Mouse (Mus musculus): ENCODE measurements around the gene Epha8.

The Epha8 gene

GRCm38 (mm10) chr4:136904767-136905539, 51.7 kb downstream of the Epha8 start:
- no peak for DNase-seq

- DNase-seq = no peak
These were observed 57.5 kb downstream of the Epha8 start for GRCm38 (mm10) chr4:136899154-136899553.

DNA sequence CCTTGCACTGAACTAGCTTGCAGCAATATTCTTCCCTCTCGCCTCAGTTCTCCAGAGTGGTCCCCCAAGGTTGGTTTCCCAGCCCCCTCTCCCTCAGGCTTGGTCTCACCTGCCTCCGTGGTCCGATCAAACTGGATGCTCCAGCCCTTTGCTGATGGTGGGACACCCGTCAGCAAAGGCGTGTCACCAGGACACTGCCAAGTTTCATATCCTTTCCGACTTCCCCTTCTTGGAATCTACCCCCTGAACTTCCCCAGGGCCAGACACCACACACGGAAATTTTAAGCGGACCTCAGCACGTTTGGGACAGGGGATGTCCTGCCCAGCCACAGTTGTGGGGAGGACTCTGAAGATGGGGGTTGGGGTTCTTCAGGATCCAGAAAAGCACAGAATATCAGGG, 58.0 kb downstream of the Epha8 start, which contains the start of gene C1qa:
Gene C1qa (minus strand): TSS at position 167 of the 400 bp plus-strand sequence.
- no peak for DNase-seq

DNA sequence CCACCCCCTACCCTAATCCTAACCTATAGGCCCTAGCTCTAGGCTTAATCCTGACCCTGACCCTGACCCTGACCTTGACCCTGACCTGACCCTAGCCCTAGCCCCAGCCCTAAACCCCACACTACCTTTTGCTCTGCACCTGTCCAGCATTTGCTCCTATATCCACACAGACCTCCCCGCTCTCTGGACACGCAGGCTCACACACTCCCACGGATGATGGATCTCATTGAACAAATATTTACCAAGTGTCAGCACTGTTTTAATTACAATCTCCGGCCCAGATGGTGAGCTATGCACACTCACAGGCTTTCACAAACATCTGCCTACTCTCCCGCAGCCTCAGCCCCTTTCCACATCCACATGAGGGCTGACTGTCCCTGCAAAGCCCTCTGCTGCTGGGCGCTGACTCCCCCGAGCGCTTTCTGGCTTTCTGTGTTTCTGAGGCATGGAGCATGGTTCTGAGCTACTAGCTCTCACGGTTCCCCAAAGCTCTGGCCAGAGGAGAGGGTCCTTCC, 58.5 kb downstream of the Epha8 start:
- no peak for DNase-seq

- no peak for DNase-seq
These were observed 60.2 kb downstream of the Epha8 start for GRCm38 (mm10) chr4:136896461-136896860.

- no peak for DNase-seq
These were observed 60.8 kb downstream of the Epha8 start for GRCm38 (mm10) chr4:136895861-136896260.

DNA sequence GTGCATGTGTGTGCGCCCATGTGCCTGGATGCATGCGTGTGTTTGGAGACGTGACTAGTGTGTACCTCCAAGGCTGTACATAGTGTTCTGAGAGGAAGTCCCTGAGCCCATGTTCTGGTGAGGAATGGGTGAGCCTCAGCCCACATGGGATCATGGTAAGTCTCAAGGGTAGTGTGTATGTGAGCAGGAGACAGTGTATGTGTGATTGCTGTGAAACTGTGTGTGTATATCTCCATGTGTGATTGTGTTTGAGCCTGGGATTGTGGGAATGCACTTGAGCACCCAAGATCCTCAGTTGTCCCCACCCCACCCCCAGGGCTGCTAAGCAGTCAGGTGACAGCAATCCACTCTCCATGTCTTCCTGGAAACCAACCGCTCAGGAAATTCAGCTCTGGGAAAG, 61.8 kb downstream of the Epha8 start:
- DNase-seq = no peak

GRCm38 (mm10) chr4:136893691-136894543, 62.7 kb downstream of the Epha8 start:
- DNase-seq = no peak

GRCm38 (mm10) chr4:136892811-136893210, 63.8 kb downstream of the Epha8 start, which contains the start of gene C1qc:
TSS of gene C1qc (minus strand) at chr4:136893065.
- no peak for DNase-seq

GRCm38 (mm10) chr4:136892371-136892770, 64.2 kb downstream of the Epha8 start:
- DNase-seq = no peak

DNA sequence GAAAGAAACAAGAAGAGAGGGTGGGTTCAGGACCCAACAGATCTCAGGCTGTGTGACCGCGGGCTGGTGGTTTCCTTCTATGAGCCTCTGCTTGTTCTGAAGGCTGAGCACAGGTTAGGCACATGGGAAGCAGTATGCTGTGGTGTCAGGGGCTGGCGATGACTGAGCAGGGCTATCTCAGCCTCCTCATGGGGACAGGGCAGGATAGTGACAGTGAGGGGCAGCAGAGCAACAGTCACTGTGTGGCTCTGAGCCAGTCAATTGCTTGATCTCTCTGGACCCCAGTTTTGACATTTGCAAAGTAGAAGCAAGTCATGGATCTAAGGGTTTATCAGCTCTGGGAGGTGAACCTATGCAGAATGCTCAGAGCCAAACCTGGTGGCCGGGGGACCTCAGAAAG, 65.5 kb downstream of the Epha8 start:
- no peak for DNase-seq

GRCm38 (mm10) chr4:136889981-136890380, 66.6 kb downstream of the Epha8 start:
- no peak for DNase-seq

DNA sequence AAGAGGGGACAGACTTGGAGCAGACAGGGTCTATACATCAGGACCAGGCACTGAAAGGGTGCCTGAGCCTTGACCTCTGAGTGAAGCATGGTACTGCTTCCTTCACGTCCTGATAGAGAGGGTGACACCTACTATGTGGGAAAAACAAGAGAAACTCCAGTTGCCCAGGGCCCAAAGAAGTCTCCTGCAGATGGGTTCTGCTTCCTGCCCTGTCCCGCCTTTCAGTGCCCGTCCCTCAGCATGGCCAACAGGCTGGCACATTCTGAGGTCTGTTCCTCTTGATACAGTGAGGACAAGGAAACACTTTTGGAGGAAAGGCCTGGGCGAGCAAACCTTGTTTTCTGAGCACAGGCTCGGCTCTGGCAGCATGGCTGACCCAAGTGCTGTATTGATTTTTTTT, 68.9 kb downstream of the Epha8 start:
- DNase-seq = no peak

DNA sequence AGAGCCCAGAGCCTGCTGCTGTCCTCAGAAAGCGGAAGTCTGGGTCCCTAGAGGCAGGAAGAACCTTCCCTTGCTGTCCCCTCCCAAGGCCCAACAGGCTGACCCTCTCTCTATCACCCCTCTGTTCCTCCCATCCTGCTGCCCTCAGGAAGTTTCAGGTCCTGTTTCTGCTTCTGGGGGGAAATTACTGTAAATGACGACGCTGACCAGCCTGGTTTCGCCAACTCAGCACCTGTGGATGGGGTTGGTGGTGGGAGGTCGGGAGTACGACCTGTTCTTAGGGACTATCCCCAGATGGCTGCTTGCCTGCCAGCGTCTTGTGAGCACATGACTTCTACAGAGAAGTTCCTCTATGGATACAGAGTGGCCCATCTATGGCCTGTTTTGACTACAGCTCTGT, 70.5 kb downstream of the Epha8 start, which contains the start of gene C1qb:
Gene C1qb (minus strand): TSS at position 87 of the 400 bp plus-strand sequence.
- DNase-seq = no peak

All from thymus, postnatal 36 days (tissue).